Mouse (Mus musculus): ENCODE data around the gene Usp49.

Usp49 gene

GRCm38 (mm10) chr17:47676581-47676980 lies 46.1 kb downstream of the Usp49 start:
- in situ Hi-C loops (cut with MboI; ENCODE audit: low pct_unique_long_range_greater_than_20kb in 1 of 2, low sequenced_read_pairs in 2 of 2, unreplicated experiment in 1 of 2), result no loop called here

GRCm38 (mm10) chr17:47678238-47678637 lies 47.7 kb downstream of the Usp49 start:
- in situ Hi-C loops (cut with MboI; ENCODE audit: low pct_unique_long_range_greater_than_20kb in 1 of 2, low sequenced_read_pairs in 2 of 2, unreplicated experiment in 1 of 2), result no loop called here

- in situ Hi-C loops (cut with MboI; ENCODE audit: low pct_unique_long_range_greater_than_20kb in 1 of 2, low sequenced_read_pairs in 2 of 2, unreplicated experiment in 1 of 2), result no loop called here
Measured at GRCm38 (mm10) chr17:47678702-47679101, 48.2 kb downstream of the Usp49 start.

GRCm38 (mm10) chr17:47682836-47683235 lies 52.3 kb downstream of the Usp49 start:
- in situ Hi-C loops (cut with MboI; ENCODE audit: low pct_unique_long_range_greater_than_20kb in 1 of 2, low sequenced_read_pairs in 2 of 2, unreplicated experiment in 1 of 2), result no loop called here

- in situ Hi-C loops (cut with MboI; ENCODE audit: low pct_unique_long_range_greater_than_20kb in 1 of 2, low sequenced_read_pairs in 2 of 2, unreplicated experiment in 1 of 2), result no loop called here
Measured at GRCm38 (mm10) chr17:47687409-47688343, 57.2 kb downstream of the Usp49 start.

GRCm38 (mm10) chr17:47688344-47688607 lies 57.8 kb downstream of the Usp49 start, which contains the start of gene Tomm6:
Gene Tomm6, minus strand, starts transcription at chr17:47688386.
- in situ Hi-C loops (cut with MboI; ENCODE audit: low pct_unique_long_range_greater_than_20kb in 1 of 2, low sequenced_read_pairs in 2 of 2, unreplicated experiment in 1 of 2), result no loop called here

- in situ Hi-C loops (cut with MboI; ENCODE audit: low pct_unique_long_range_greater_than_20kb in 1 of 2, low sequenced_read_pairs in 2 of 2, unreplicated experiment in 1 of 2), result no loop called here
Measured at GRCm38 (mm10) chr17:47688608-47689575, 58.4 kb downstream of the Usp49 start, which contains the start of gene Frs3. Gene Frs3, plus strand, starts transcription at chr17:47689030.

GRCm38 (mm10) chr17:47689894-47690293 lies 59.4 kb downstream of the Usp49 start:
- in situ Hi-C loops (cut with MboI; ENCODE audit: low pct_unique_long_range_greater_than_20kb in 1 of 2, low sequenced_read_pairs in 2 of 2, unreplicated experiment in 1 of 2), result no loop called here

GRCm38 (mm10) chr17:47691650-47692049 lies 61.2 kb downstream of the Usp49 start:
- in situ Hi-C loops (cut with MboI; ENCODE audit: low pct_unique_long_range_greater_than_20kb in 1 of 2, low sequenced_read_pairs in 2 of 2, unreplicated experiment in 1 of 2), result no loop called here

- in situ Hi-C loops (cut with MboI; ENCODE audit: low pct_unique_long_range_greater_than_20kb in 1 of 2, low sequenced_read_pairs in 2 of 2, unreplicated experiment in 1 of 2), result no loop called here
Measured at GRCm38 (mm10) chr17:47693671-47694441, 63.4 kb downstream of the Usp49 start.

GRCm38 (mm10) chr17:47694442-47694502 lies 63.8 kb downstream of the Usp49 start, which contains the start of gene Gm21981:
Gene Gm21981, minus strand, starts transcription at chr17:47694455.
- in situ Hi-C loops (cut with MboI; ENCODE audit: low pct_unique_long_range_greater_than_20kb in 1 of 2, low sequenced_read_pairs in 2 of 2, unreplicated experiment in 1 of 2), result no loop called here

GRCm38 (mm10) chr17:47694503-47695336 lies 64.2 kb downstream of the Usp49 start, which contains the start of gene Prickle4:
Gene Prickle4, minus strand, starts transcription at chr17:47694736.
- in situ Hi-C loops (cut with MboI; ENCODE audit: low pct_unique_long_range_greater_than_20kb in 1 of 2, low sequenced_read_pairs in 2 of 2, unreplicated experiment in 1 of 2), result no loop called here

GRCm38 (mm10) chr17:47695337-47695710 lies 64.8 kb downstream of the Usp49 start:
- in situ Hi-C loops (cut with MboI; ENCODE audit: low pct_unique_long_range_greater_than_20kb in 1 of 2, low sequenced_read_pairs in 2 of 2, unreplicated experiment in 1 of 2), result no loop called here

- in situ Hi-C loops (cut with MboI; ENCODE audit: low pct_unique_long_range_greater_than_20kb in 1 of 2, low sequenced_read_pairs in 2 of 2, unreplicated experiment in 1 of 2), result no loop called here
Measured at GRCm38 (mm10) chr17:47698156-47698555, 67.7 kb downstream of the Usp49 start.

- in situ Hi-C loops (cut with MboI; ENCODE audit: low pct_unique_long_range_greater_than_20kb in 1 of 2, low sequenced_read_pairs in 2 of 2, unreplicated experiment in 1 of 2), result no loop called here
Measured at GRCm38 (mm10) chr17:47699055-47699454, 68.6 kb downstream of the Usp49 start.

GRCm38 (mm10) chr17:47701793-47702192 lies 71.3 kb downstream of the Usp49 start:
- in situ Hi-C loops (cut with MboI; ENCODE audit: low pct_unique_long_range_greater_than_20kb in 1 of 2, low sequenced_read_pairs in 2 of 2, unreplicated experiment in 1 of 2), result no loop called here

- in situ Hi-C loops (cut with MboI; ENCODE audit: low pct_unique_long_range_greater_than_20kb in 1 of 2, low sequenced_read_pairs in 2 of 2, unreplicated experiment in 1 of 2), result no loop called here
Measured at GRCm38 (mm10) chr17:47702548-47703345, 72.3 kb downstream of the Usp49 start.

Data from mouse embryonic stem cell (cell line).